16 mouse cellular contexts compared by ENCODE assay signal in the genomic region with DNA sequence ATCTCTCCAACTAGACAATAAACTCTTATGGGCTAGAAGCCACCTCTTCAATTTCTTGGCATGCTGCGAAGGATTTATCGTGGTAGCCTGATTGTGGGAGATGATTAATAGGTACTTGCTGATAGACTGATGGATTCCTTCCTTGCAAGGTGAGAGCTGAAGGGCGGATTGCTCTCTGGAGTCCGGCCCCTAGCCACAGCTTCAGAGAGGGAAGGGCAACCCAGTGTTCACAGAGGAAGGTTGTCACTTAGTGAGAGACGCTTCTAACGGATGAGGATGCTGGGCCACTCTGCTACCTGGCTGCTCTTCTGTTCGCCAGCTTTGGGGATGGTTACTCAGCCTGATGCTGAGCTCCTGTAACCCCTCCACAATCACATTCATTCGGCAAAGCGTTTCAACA.
"Had no signal": no experiment of that assay in that cellular context is flagged by ENCODE, and none has a peak within 500 bp of the region (broad histone marks: within the 10 kb centered on the region; RNA-seq: fewer than 3 reads in every experiment).

No protein-coding gene starts in this region.

- H3K9ac ChIP-seq: limb, embryonic 12.5 days; limb, embryonic 15.5 days; liver, embryonic 14.5 days; liver, postnatal 0 days; lung, embryonic 14.5 days; neural tube, embryonic 12.5 days had no signal

- H3K9me3 ChIP-seq: limb, embryonic 12.5 days; limb, embryonic 15.5 days; neural tube, embryonic 12.5 days had no signal

- H3K27ac ChIP-seq: limb, embryonic 12.5 days; limb, embryonic 15.5 days; liver, embryonic 14.5 days; macrophage; neural tube, embryonic 12.5 days had no signal

- H3K4me2 ChIP-seq: limb, embryonic 12.5 days; limb, embryonic 15.5 days; liver, embryonic 11.5 days; lung, embryonic 14.5 days; neural tube, embryonic 12.5 days had no signal

- H3K27me3 ChIP-seq: limb, embryonic 12.5 days; neural tube, embryonic 12.5 days had no signal

- H3K4me3 ChIP-seq: limb, embryonic 12.5 days; limb, embryonic 15.5 days; neural tube, embryonic 12.5 days had no signal

- ATAC-seq: liver, postnatal 0 days; lung, postnatal 0 days had no signal

- H3K36me3 ChIP-seq: limb, embryonic 12.5 days; limb, embryonic 15.5 days; neural tube, embryonic 12.5 days had no signal

- DNase-seq: kidney, adult 9 months; kidney, postnatal 14 days; kidney, postnatal 4 days; left cerebral cortex, postnatal 4 days; liver, postnatal 0 days; lung, embryonic 14.5 days; midbrain, embryonic 14.5 days; thymus, adult 18-20 months; thymus, postnatal 36 days had no signal
